ENCODE assay signal across 9 mouse cellular contexts in the genomic region with DNA sequence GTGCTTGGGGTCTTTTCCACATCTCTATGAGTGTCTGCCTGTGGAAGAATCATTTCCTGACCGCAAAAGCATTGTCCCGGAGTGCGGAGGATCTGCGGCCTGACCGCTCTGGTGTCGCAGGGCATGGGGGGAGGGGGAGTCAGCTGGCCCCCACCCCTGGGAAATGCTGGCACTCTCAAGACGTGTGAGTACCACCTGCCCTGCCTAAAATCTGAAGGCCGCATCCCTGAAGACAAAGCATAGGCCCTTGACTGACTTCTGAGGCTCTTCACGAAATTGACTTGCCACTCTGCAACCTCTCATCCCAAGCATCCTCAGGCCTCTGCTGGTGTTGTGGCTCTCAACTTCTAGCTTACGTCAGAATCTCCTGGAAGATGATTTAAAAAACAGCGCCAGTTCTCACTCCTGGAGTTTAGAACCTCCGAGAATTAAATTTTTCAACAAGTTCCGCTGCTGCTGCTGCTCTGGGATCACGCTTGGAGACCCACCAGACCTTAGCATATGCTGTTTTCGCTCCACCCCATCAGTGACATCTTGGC. TPM values are rescaled to one million over a fixed set of nuclear protein-coding genes. Genes with fewer than 3 reads are reported as not detected.
DNase-seq lines count a peak whose midpoint lies in the region; ATAC-seq and TF ChIP-seq lines count a peak whose summit lies in the region.
"Had no signal": no experiment of that assay in that cellular context is flagged by ENCODE, and none has a peak within 500 bp of the region (broad histone marks: within the 10 kb centered on the region; RNA-seq: fewer than 3 reads in every experiment).

No protein-coding gene starts in this region.

- in situ Hi-C loops in ES-E14 (cut with MboI; ENCODE audit: low sequenced_read_pairs in 2 of 2, unreplicated experiment in 2 of 2) = no loop called here

- no peak overlapping the region for H3K27ac ChIP-seq in heart, embryonic 11.5 days (ENCODE audit: low read depth, low read length)
- H3K27ac ChIP-seq in ES-E14 (ENCODE audit: insufficient read depth, low read depth, low read length, poor library complexity, severe bottlenecking) = no peak overlapping the region

- no peak for ATAC-seq in heart, embryonic 11.5 days (replicated peaks; ENCODE audit: insufficient number of reproducible peaks, low FRiP score, low TSS enrichment)
- peak; percentile 34; the same call in 1 of the 2 replicates for ATAC-seq in megakaryocyte, adult 5-6 weeks (ENCODE audit: poor library complexity, severe bottlenecking)

- no peak for DNase-seq in heart, postnatal 14 days
- no peak for DNase-seq in ES-E14 (ENCODE audit: low read depth, low spot score)
- DNase-seq in forelimb bud, embryonic 11.5 days (ENCODE audit: low read depth, low spot score) = peak; percentile 7
- no peak for DNase-seq in yolk sac, embryonic 10.5 days (ENCODE audit: low spot score)
- no peak for DNase-seq in left cerebral cortex, postnatal 4 days
- DNase-seq in spleen, postnatal 36 days (ENCODE audit: low spot score in 2 of 2) = no peak

- H3K9me3 ChIP-seq in heart, embryonic 11.5 days (replicated peaks; ENCODE audit: control insufficient read depth, low read length) = no peaks in the 10 kb centered on the region
- no peaks in the 10 kb centered on the region for H3K9me3 ChIP-seq in ES-E14 (ENCODE audit: control insufficient read depth, insufficient read depth, low read depth, low read length)

- WGBS in heart, embryonic 11.5 days (ENCODE audit: insufficient replicate concordance) = 34% methylated on average over 15 of the region's 15 CpGs

- H3K9ac ChIP-seq in heart, embryonic 11.5 days (ENCODE audit: low read depth, low read length) = peak overlapping the region; percentile 96
- peak overlapping the region; percentile 54; the same call in 1 of the 2 replicates for H3K9ac ChIP-seq in ES-E14 (ENCODE audit: insufficient read depth, low read depth, low read length, poor library complexity, severe bottlenecking)

- peak overlapping the region; percentile 88 for H3K4me2 ChIP-seq in heart, embryonic 11.5 days

- H3K4me3 ChIP-seq in heart, embryonic 11.5 days (ENCODE audit: low read depth, low read length) = peak overlapping the region; percentile 98
- peak overlapping the region; percentile 54 to 91 for H3K4me3 ChIP-seq in ES-E14 (ENCODE audit: insufficient read depth in 1 of 2, low read depth in 1 of 2, low read length in 2 of 2, poor library complexity in 1 of 2, severe bottlenecking in 1 of 2)

- H3K27me3 ChIP-seq in heart, embryonic 11.5 days (ENCODE audit: control insufficient read depth, insufficient read depth, low read length) = no peaks in the 10 kb centered on the region

- intact Hi-C loops in heart, postnatal 14 days (cut with DNase I) = loop anchor here (2.0 kb wide), 1 partner anchor 23 kb away; no protein-coding TSS in a partner anchor
- intact Hi-C loops in left cerebral cortex, postnatal 4 days (cut with DNase I) = no loop called here

- no peaks in the 10 kb centered on the region for H3K36me3 ChIP-seq in heart, embryonic 11.5 days (ENCODE audit: control insufficient read depth, insufficient read depth, low read length)
- no peaks in the 10 kb centered on the region; the same call in 1 of the 2 replicates for H3K36me3 ChIP-seq in ES-E14 (ENCODE audit: control insufficient read depth, insufficient read depth, low read length, poor library complexity, severe bottlenecking)

- peaks cover 25% of the 10 kb centered on the region for H3K4me1 ChIP-seq in heart, embryonic 11.5 days (ENCODE audit: control insufficient read depth, insufficient read depth, low read length)
- peaks cover 0 to 16% of the 10 kb centered on the region in 2 experiments; a peak in 2 of 4 replicates for H3K4me1 ChIP-seq in ES-E14 (ENCODE audit: control insufficient read depth in 2 of 2, insufficient read depth in 2 of 2, low read length in 2 of 2, poor library complexity in 1 of 2)

TF ChIP-seq in ES-E14, 5 proteins besides CTCF, POLR2A, EP300 and RAD21:
- TF ChIP-seq HCFC1 (IDR thresholded peaks at IDR 0.05; ENCODE audit: borderline replicate concordance, insufficient read depth, low read length) (no peak), ZNF384 (IDR thresholded peaks at IDR 0.05; ENCODE audit: low read depth, low read length) (no peak), CHD2 (IDR thresholded peaks at IDR 0.05; ENCODE audit: low read depth, low read length) (no peak), ZC3H11A (IDR thresholded peaks at IDR 0.05; ENCODE audit: borderline replicate concordance, low read depth, low read length) (no peak), MAFK (IDR thresholded peaks at IDR 0.05; ENCODE audit: insufficient read depth, low read depth, low read length) (no peak)

RNA-seq across cellular contexts. Expression of a gene that starts 0.4 kb away (rescaled TPM):
- 9.0 and 11.9 TPM in 2 replicates for polyA plus RNA-seq in heart, embryonic 11.5 days (2014; fragmentation: Nextera tagmentation; extraction: Ambion mirVana)
- total RNA-seq in heart, postnatal 14 days (2021) = 10 to 100 TPM; 12.5 to 15.1 TPM
- total RNA-seq in ES-E14 (2012; rRNA removed) = 58.0 and 91.2 TPM in 2 replicates
- total RNA-seq in megakaryocyte, adult 5-6 weeks (2015) = 2.3 and 2.9 TPM in 2 replicates
- 4.3 and 8.1 TPM in 2 replicates for total RNA-seq in megakaryocyte, adult 5-6 weeks (2017)
- total RNA-seq in left cerebral cortex, postnatal 4 days (2021) = 10 to 100 TPM; 16.2 to 18.7 TPM

RNA-seq across cellular contexts. Expression of a gene that starts 23.9 kb away (rescaled TPM):
- 17.5 and 17.9 TPM in 2 replicates for polyA plus RNA-seq in heart, embryonic 11.5 days (2014; fragmentation: Nextera tagmentation; extraction: Ambion mirVana)
- total RNA-seq in heart, postnatal 14 days (2021) = 1 to 10 TPM in 1 of 2 experiments, under 1 TPM in 1; 0.45 to 1.5 TPM
- 46.1 and 57.3 TPM in 2 replicates for total RNA-seq in ES-E14 (2012; rRNA removed)
- 4.9 and 6.7 TPM in 2 replicates for total RNA-seq in megakaryocyte, adult 5-6 weeks (2015)
- total RNA-seq in megakaryocyte, adult 5-6 weeks (2017) = 20.2 and 28.4 TPM in 2 replicates
- 1 to 10 TPM; 1.3 to 1.6 TPM for total RNA-seq in left cerebral cortex, postnatal 4 days (2021)

RNA-seq across cellular contexts. Expression of a gene that starts 24.1 kb away (rescaled TPM):
- 128 and 136 TPM in 2 replicates for polyA plus RNA-seq in heart, embryonic 11.5 days (2014; fragmentation: Nextera tagmentation; extraction: Ambion mirVana)
- total RNA-seq in heart, postnatal 14 days (2021) = 10 to 100 TPM; 57.1 to 62.9 TPM
- 37.2 and 56.3 TPM in 2 replicates for total RNA-seq in ES-E14 (2012; rRNA removed)
- 38.0 and 49.5 TPM in 2 replicates for total RNA-seq in megakaryocyte, adult 5-6 weeks (2015)
- total RNA-seq in megakaryocyte, adult 5-6 weeks (2017) = 39.0 and 45.9 TPM in 2 replicates
- total RNA-seq in left cerebral cortex, postnatal 4 days (2021) = 10 to 100 TPM; 52.5 to 52.6 TPM

RNA-seq across cellular contexts. Expression of a gene that starts 26.6 kb away (rescaled TPM):
- polyA plus RNA-seq in heart, embryonic 11.5 days (2014; fragmentation: Nextera tagmentation; extraction: Ambion mirVana) = not detected in 2 replicates
- total RNA-seq in heart, postnatal 14 days (2021) = not detected
- 0.18 TPM in 1 of 2 replicates, not detected in the other for total RNA-seq in ES-E14 (2012; rRNA removed)
- not detected in 2 replicates for total RNA-seq in megakaryocyte, adult 5-6 weeks (2015)
- total RNA-seq in megakaryocyte, adult 5-6 weeks (2017) = not detected in 2 replicates
- total RNA-seq in left cerebral cortex, postnatal 4 days (2021) = not detected
- total RNA-seq: hematopoietic stem cell, adult 5-6 weeks had no signal

RNA-seq across cellular contexts. Expression of a gene that starts 48.1 kb away (rescaled TPM):
- polyA plus RNA-seq in heart, embryonic 11.5 days (2014; fragmentation: Nextera tagmentation; extraction: Ambion mirVana) = 137 and 170 TPM in 2 replicates
- 10 to 100 TPM; 34.7 to 37.3 TPM for total RNA-seq in heart, postnatal 14 days (2021)
- total RNA-seq in ES-E14 (2012; rRNA removed) = 215 and 282 TPM in 2 replicates
- 48.5 and 48.9 TPM in 2 replicates for total RNA-seq in megakaryocyte, adult 5-6 weeks (2015)
- 79.1 and 81.3 TPM in 2 replicates for total RNA-seq in megakaryocyte, adult 5-6 weeks (2017)
- 100 to 1,000 TPM; 112 to 115 TPM for total RNA-seq in left cerebral cortex, postnatal 4 days (2021)
